Mouse (Mus musculus) liver, adult 2 months (tissue): Measurements from ENCODE around the gene Mob3c.

Experiments
- CTCF ChIP-seq: fragments of 200-500 bp; IDR thresholded peaks from 2 replicates; pipeline ENCODE4 v1.5.1; 2011; ENCODE audit warnings: low read depth, low read length, control low read depth
- POLR2A ChIP-seq: fragments of 200-500 bp; IDR thresholded peaks from 2 replicates; pipeline ENCODE4 v1.6.1; 2011; ENCODE audit warnings: low read length, control low read depth; ENCODE audit not compliant: insufficient read depth; ENCODE audit errors: extremely low read depth

GRCm38 (mm10) chr4:115832040-115832439 lies 4.1 kb downstream of the Mob3c start:
- TF ChIP-seq CTCF: no peak
- no peak for TF ChIP-seq POLR2A
